Mouse (Mus musculus): ENCODE data around the gene Rnf227. TPM values are rescaled to one million over a fixed set of nuclear protein-coding genes. Genes with fewer than 3 reads are reported as not detected.
A peak's percentile ranks its signal among the peaks of the same experiment; 100 is the strongest.
"Not testable (repeated sequence)": the region's sequence is repeated elsewhere in the genome, so short reads cannot be mapped to it uniquely, and the experiment has no call there.

Gene Rnf227
- total RNA-seq (2021), result under 1 TPM; 0.27 to 0.89 TPM

DNA sequence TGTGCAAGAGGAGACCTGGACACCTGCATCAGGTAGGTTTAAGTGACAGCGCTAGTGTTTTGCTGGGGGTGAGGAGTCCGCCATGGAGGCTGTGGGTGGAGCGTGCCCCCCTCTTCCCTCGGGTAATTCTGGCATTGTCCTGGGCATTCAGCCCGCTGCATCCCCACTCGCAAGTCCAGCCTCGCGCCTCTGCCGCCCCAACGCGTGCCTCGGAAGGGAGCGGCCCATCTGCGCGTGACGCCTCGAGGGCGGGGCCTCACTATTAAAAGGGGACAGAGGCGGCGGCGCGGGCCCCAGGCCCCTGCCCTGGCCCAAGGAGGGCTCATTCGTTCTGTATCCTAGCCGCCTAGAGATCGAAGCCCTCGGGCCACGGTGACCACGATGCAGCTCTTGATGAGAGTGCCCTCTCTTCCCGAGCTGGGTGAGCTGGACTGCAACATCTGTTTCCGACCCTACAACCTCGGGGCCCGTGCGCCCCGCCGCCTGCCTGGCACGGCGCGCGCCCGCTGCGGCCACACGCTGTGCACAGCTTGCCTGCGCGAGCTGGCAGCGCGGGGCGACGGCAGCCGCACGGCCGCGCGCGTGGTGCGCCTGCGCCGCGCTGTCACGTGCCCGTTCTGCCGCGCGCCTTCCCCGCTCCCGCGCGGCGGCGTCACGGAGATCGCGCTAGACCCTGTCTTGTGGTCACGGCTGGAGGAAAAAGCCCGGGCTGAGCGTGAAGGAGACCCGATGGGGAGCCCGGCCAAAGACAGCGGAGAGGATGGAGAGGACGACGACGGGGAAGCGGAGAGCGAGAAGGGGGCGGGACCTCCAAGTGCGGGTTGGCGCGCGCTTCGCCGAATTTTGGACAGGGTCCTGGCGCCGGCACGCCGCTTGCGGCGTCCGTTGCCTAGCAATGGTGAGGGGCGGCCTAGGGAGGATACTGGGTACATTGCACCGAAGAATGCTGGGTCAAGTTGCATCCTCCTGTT, at the start of gene Rnf227:
Gene Rnf227 (plus strand): TSS at position 301 of the 971 bp plus-strand sequence.
- DNase-seq, result peak; percentile 66 to 83
- intact Hi-C loops (cut with DNase I), result loop anchor here (2.0 kb wide), 1 partner anchor 24 kb away; no protein-coding TSS in a partner anchor

GRCm38 (mm10) chr11:69291111-69291510, 49.1 kb upstream of the Rnf227 start:
- intact Hi-C loops (cut with DNase I), result no loop called here

GRCm38 (mm10) chr11:69295286-69295685, 45.0 kb upstream of the Rnf227 start:
- intact Hi-C loops (cut with DNase I), result no loop called here

More at GRCm38 (mm10) chr11:69291111-69291510, 49.1 kb upstream of the Rnf227 start:
- DNase-seq, result no peak

DNA sequence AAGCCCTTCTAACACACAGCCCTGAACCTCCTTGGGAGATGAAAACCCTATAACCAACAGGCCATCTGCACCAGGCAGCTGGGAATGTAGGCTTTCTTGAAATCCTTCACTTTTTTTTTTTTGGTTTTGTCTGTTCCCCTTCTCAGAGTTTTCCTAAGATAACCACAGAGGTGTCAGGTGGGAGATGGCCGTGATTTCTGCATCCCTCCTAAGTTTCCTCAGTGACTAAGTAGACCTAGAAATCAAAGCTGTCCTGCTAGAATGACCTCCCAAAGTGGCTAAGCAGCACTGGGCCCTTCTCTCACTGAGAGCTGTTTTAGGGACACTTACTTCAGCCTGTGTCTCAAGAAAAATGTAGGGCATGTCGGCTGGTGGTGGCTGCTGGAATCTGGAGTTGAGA, 42.5 kb upstream of the Rnf227 start:
- no peak for DNase-seq
- intact Hi-C loops (cut with DNase I), result no loop called here

More at GRCm38 (mm10) chr11:69295286-69295685, 45.0 kb upstream of the Rnf227 start:
- no peak for DNase-seq

DNA sequence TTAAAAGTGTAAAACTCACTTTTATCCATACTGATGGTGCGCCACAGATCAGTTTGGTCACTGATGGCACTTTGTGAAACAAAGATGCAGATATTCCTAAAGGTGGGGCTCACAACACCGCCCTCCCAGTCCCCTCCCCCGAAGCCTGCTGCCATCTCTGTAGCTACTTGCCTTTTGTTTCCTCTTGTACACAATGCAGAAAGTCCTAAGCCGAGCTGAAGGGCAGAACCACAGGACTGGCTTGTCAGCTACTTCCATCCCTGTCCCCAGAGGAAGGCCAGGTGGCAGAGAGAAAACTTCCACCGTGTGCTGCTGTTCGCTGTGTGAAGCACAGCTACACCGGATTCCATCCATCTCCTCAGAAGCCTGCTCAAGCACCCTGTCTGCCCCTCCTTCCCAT, 42.0 kb upstream of the Rnf227 start:
- intact Hi-C loops (cut with DNase I), result no loop called here

GRCm38 (mm10) chr11:69302817-69303216, 37.4 kb upstream of the Rnf227 start:
- DNase-seq, result no peak
- intact Hi-C loops (cut with DNase I), result no loop called here

More for the DNA sequence above, 42.0 kb upstream of the Rnf227 start:
- DNase-seq, result no peak

- intact Hi-C loops (cut with DNase I), result no loop called here
- no peak for DNase-seq
Observed at GRCm38 (mm10) chr11:69305291-69305690, 35.0 kb upstream of the Rnf227 start.

GRCm38 (mm10) chr11:69306039-69306438, 34.2 kb upstream of the Rnf227 start:
- no peak for DNase-seq
- intact Hi-C loops (cut with DNase I), result no loop called here

DNA sequence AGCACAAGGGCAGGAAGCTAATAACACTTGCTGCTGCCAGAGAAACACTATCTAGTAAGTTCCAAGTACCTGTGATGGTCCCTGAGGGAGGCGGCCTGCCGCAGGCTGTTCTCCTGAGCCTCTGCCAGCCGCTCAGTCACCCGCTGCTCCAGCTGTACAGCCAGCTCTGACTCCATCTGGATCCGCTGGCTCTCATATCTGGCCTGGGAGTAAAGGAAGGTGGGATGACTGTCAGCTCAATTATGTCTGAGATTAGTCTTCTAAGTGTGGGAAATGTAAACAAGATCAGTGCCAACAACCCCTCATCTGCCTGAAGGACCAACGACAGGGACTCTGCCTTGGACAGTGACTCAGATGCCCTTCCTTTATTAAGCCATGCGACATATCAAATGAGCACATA, 29.0 kb upstream of the Rnf227 start:
- intact Hi-C loops (cut with DNase I), result no loop called here
- peak in 1 of 2 experiments; percentile 18 for DNase-seq

- intact Hi-C loops (cut with DNase I), result no loop called here
- no peak for DNase-seq
Observed at GRCm38 (mm10) chr11:69316361-69316760, 23.9 kb upstream of the Rnf227 start.

DNA sequence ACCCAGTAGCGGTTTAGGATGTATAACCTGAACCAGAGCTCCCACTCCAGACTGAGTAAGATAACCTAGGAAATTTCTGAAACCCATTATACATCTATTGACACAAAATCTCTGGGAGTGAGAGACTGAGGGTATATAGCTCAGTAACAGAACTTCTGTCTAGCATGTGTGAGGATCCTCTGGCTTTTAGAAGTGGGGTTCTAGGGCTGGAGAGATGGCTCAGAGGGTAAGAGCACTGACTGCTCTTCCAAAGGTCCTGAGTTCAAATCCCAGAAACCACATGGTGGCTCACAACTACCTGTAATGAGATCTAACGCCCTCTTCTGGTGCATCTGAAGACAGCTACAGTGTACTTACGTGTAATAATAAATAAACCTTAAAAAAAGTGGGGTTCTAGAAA, 22.3 kb upstream of the Rnf227 start:
- intact Hi-C loops (cut with DNase I); DNase-seq: not testable (repeated sequence)

- intact Hi-C loops (cut with DNase I), result no loop called here
- DNase-seq, result no peak
Observed at GRCm38 (mm10) chr11:69321580-69321979, 18.7 kb upstream of the Rnf227 start.

DNA sequence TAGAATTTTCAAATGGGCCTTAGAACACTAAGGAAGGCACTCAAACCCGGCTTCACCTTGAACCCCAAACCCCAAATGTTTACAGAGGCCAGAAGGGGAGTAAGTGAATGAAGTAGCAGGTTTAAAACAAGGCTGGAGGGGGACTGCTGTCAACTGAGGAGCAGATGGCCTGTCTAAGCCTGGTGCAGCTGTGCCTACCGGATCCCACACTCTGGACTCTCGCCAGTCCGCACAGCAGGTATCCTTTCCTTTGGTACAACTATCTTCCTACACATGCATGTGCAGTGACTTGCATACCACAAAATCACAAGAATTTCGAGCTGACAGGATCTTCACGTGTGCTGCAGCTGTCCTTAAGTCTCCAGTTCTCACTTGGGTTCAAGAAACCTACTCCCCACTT, 18.3 kb upstream of the Rnf227 start:
- no peak for DNase-seq
- intact Hi-C loops (cut with DNase I), result no loop called here

DNA sequence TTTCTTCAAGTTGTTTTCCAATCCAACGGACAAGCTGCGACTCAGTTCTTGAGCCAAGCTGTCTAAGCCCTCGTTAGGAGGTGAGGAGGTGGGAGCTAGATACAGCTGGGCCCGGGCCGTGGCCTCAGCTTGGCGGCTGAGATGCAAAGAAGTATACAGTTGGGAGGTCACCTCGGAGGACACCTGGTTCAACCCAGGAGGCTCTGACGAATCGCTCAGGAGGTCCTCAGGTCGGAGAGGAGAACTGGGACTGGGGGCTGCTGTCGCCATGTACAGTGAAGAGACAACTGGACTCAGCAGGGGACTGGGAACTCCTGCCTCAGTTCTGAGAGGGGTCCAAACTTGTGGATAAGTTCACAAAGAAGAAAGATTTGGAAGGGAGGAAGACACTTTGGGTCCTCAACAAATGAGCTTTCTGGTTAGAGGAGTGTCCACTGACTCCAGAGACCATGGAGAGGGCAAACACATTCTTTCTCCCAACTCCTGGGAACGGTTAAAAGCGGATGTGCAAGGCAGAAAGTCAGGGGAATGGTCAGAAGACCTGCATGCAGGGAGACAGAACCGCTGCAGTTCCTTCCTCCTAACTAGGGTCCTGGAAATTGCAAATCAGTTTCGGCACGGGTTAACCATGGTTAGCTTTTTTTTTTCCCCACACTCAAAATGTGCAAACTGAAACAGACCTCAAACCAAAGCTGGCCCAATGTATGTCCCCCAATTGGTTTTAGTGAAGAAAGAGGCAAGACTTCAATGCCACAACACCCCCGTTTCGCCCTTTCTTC, 17.4 kb upstream of the Rnf227 start:
- intact Hi-C loops (cut with DNase I), result no loop called here
- DNase-seq, result no peak

DNA sequence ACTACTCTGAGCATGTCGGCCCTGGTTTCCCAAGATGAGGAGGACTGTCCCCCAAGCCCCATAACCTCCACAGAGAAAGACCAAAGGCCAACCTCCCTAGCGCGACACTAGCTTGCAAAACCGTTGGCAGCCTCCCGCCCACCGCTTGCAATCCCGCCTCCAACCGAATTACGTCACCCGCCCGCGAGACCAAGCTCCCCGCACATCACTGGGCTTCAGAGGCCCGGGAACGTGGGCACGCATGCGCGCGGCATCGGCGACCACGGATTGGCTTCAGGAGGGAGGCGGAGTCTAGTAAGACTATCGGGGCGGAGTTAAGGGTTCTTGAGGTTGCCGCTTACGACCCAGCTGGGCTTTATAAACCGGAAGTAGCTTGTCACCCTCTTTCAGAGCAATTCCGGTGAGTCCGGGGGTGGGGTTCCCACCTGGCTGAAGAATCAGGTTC, 16.6 kb upstream of the Rnf227 start, which contains the start of the genes Cntrob and Trappc1:
Gene Cntrob (minus strand): TSS at position 109 of the 445 bp plus-strand sequence.
Gene Trappc1 (plus strand): TSS at position 314 of the 445 bp plus-strand sequence.
- DNase-seq, result peak; percentile 97 to 98
- intact Hi-C loops (cut with DNase I), result no loop called here

GRCm38 (mm10) chr11:69324749-69325148, 15.5 kb upstream of the Rnf227 start:
- DNase-seq, result no peak
- intact Hi-C loops (cut with DNase I), result no loop called here

- peak; percentile 84 for DNase-seq
- intact Hi-C loops (cut with DNase I), result loop anchor here (2.0 kb wide), 1 partner anchor 43 kb away; the partner anchor contains the start of gene Chd3
Observed at GRCm38 (mm10) chr11:69325628-69326407, 14.4 kb upstream of the Rnf227 start, which contains the start of gene Kcnab3. Kcnab3 (plus strand) TSS chr11:69326258.

- no peak for DNase-seq
- intact Hi-C loops (cut with DNase I), result loop anchor here (2.0 kb wide), 1 partner anchor 42 kb away; the partner anchor contains the start of gene Chd3
Observed at GRCm38 (mm10) chr11:69326408-69327156, 13.7 kb upstream of the Rnf227 start.

- no peak for DNase-seq
- intact Hi-C loops (cut with DNase I), result loop anchor here (2.0 kb wide), 1 partner anchor 42 kb away; the partner anchor contains the start of gene Chd3
Observed at GRCm38 (mm10) chr11:69327157-69327442, 13.2 kb upstream of the Rnf227 start.

All from heart, postnatal 36 days (tissue).